Mouse (Mus musculus) CH12.LX (cell line): ENCODE data around the gene Sgsm2. TPM values are rescaled to one million over a fixed set of nuclear protein-coding genes. Genes with fewer than 3 reads are reported as not detected.
A peak's percentile ranks its signal among the peaks of the same experiment; 100 is the strongest.

Experiments used
- DNase-seq: peaks from one replicate; pipeline ENCODE4 v3.0.0-alpha.2; 2013; ENCODE audit errors: extremely low read depth
- H3K27ac ChIP-seq: 2 replicates; pipeline ENCODE4 v1.5.1; 2012; ENCODE audit warnings: low read depth, mild to moderate bottlenecking, control low read depth, moderate library complexity; ENCODE audit not compliant: insufficient read depth
- H3K27me3 ChIP-seq: replicated peaks from 2 replicates; pipeline ENCODE3; 2012; ENCODE audit warnings: inconsistent platforms
- H3K36me3 ChIP-seq, 2 experiments: replicated peaks in 1 of 2; 2 replicates each; pipeline versions ENCODE3 to v1.6.1; 2012; ENCODE audit warnings: inconsistent platforms in 1 of 2, low read length in 1 of 2, mild to moderate bottlenecking in 1 of 2, mixed read lengths in 1 of 2, moderate library complexity in 1 of 2; ENCODE audit not compliant: control insufficient read depth in 1 of 2, insufficient read depth in 1 of 2
- H3K4me1 ChIP-seq, 2 experiments: 2 replicates each; pipeline ENCODE4 v1.6.1; 2012; ENCODE audit warnings: inconsistent platforms in 1 of 2, moderate library complexity in 1 of 2; ENCODE audit not compliant: insufficient read depth in 2 of 2, control insufficient read depth in 1 of 2
- H3K4me2 ChIP-seq: 2 replicates; pipeline ENCODE4 v1.6.1; 2012; ENCODE audit warnings: low read depth, mild to moderate bottlenecking, control low read depth; ENCODE audit not compliant: poor library complexity, insufficient read depth, severe bottlenecking
- H3K4me3 ChIP-seq, 3 experiments: fragments of 150-350 bp in 1 of 3; sonication (generic) in 1 of 3; replicated peaks in 1 of 3; 2 replicates each; pipeline versions ENCODE3 to v1.5.1; 2011 to 2012; ENCODE audit warnings: low read depth in 2 of 3, low read length in 2 of 3, mild to moderate bottlenecking in 2 of 3, moderate library complexity in 2 of 3, control low read depth in 1 of 3, improper control_type of control experiment in 1 of 3, inconsistent platforms in 1 of 3, mixed read lengths in 1 of 3; ENCODE audit not compliant: poor library complexity in 1 of 3
- H3K79me2 ChIP-seq: replicated peaks from 2 replicates; pipeline ENCODE4 v1.6.1; 2012; ENCODE audit warnings: mild to moderate bottlenecking, moderate library complexity; ENCODE audit not compliant: control insufficient read depth, poor library complexity, insufficient read depth, severe bottlenecking; ENCODE audit errors: extremely low read depth
- H3K9ac ChIP-seq: 2 replicates; pipeline ENCODE4 v1.6.1; 2012; ENCODE audit warnings: low read depth, mild to moderate bottlenecking, control low read depth, moderate library complexity; ENCODE audit not compliant: insufficient read depth
- H3K9me3 ChIP-seq: replicated peaks from 2 replicates; pipeline ENCODE3; 2012; ENCODE audit warnings: low read length, inconsistent platforms, mixed read lengths
- BHLHE40 ChIP-seq: IDR thresholded peaks from 2 replicates; pipeline ENCODE4 v1.6.1; 2011; ENCODE audit warnings: mild to moderate bottlenecking, low read depth, low read length, improper control_type of control experiment
- CHD1 ChIP-seq: IDR thresholded peaks from 2 replicates; pipeline ENCODE4 v1.6.1; 2012; ENCODE audit warnings: low read depth, low read length, improper control_type of control experiment, inconsistent platforms
- CHD2 ChIP-seq: IDR thresholded peaks from 2 replicates; pipeline ENCODE4 v1.6.1; 2011; ENCODE audit warnings: low read length, improper control_type of control experiment
- CTCF ChIP-seq, 2 experiments: IDR thresholded peaks in 1 of 2; conservative IDR thresholded peaks in 1 of 2; 2 replicates each; pipeline ENCODE4 v1.5.1; 2011 to 2012; ENCODE audit warnings: low read depth in 2 of 2, low read length in 2 of 2, improper control_type of control experiment in 1 of 2, inconsistent platforms in 1 of 2, mild to moderate bottlenecking in 1 of 2, moderate library complexity in 1 of 2
- E2F4 ChIP-seq: IDR thresholded peaks from 2 replicates; pipeline ENCODE4 v1.6.1; 2011; ENCODE audit warnings: low read depth, low read length, improper control_type of control experiment; ENCODE audit not compliant: insufficient replicate concordance
- ELF1 ChIP-seq: IDR thresholded peaks from 2 replicates; pipeline ENCODE4 v1.6.1; 2014; ENCODE audit warnings: low read depth, mild to moderate bottlenecking, inconsistent platforms, low read length, improper control_type of control experiment
- EP300 ChIP-seq: IDR thresholded peaks from 2 replicates; pipeline ENCODE4 v1.6.1; 2011; ENCODE audit warnings: low read length, improper control_type of control experiment
- GABPA ChIP-seq: IDR thresholded peaks from 2 replicates; pipeline ENCODE4 v1.6.1; 2012; ENCODE audit warnings: low read depth, low read length, improper control_type of control experiment, inconsistent platforms; ENCODE audit not compliant: insufficient replicate concordance
- IRF4 ChIP-seq: IDR thresholded peaks from 2 replicates; pipeline ENCODE4 v1.6.1; 2014; ENCODE audit warnings: low read depth, mild to moderate bottlenecking, inconsistent platforms, low read length, improper control_type of control experiment
- MXI1 ChIP-seq: IDR thresholded peaks from 2 replicates; pipeline ENCODE4 v1.6.1; 2011; ENCODE audit warnings: mild to moderate bottlenecking, low read depth, low read length, improper control_type of control experiment
- NELFE ChIP-seq: IDR thresholded peaks from 2 replicates; pipeline ENCODE4 v1.6.1; 2011; ENCODE audit warnings: low read depth, low read length, improper control_type of control experiment
- PAX5 ChIP-seq: IDR thresholded peaks from 2 replicates; pipeline ENCODE4 v1.6.1; 2012; ENCODE audit warnings: low read length, inconsistent platforms, mixed read lengths
- POLR2A ChIP-seq: IDR thresholded peaks from 2 replicates; pipeline ENCODE4 v1.6.1; 2011; ENCODE audit warnings: low read depth, mild to moderate bottlenecking, improper control_type of control experiment, low read length
- POLR2AphosphoS2 ChIP-seq: IDR thresholded peaks from 2 replicates; pipeline ENCODE4 v1.6.1; 2011; ENCODE audit warnings: low read depth, low read length, improper control_type of control experiment
- RAD21 ChIP-seq: IDR thresholded peaks from 2 replicates; pipeline ENCODE4 v1.6.1; 2011; ENCODE audit warnings: low read depth, mild to moderate bottlenecking, low read length, improper control_type of control experiment, moderate library complexity
- RCOR1 ChIP-seq: conservative IDR thresholded peaks from 2 replicates; pipeline ENCODE4 v1.6.1; 2012; ENCODE audit warnings: low read depth, mild to moderate bottlenecking, inconsistent platforms, low read length, improper control_type of control experiment
- SIN3A ChIP-seq: IDR thresholded peaks from 2 replicates; pipeline ENCODE4 v1.6.1; 2012; ENCODE audit warnings: low read length, improper control_type of control experiment, inconsistent platforms
- SMC3 ChIP-seq: IDR thresholded peaks from 2 replicates; pipeline ENCODE4 v1.6.1; 2011; ENCODE audit warnings: low read depth, low read length, improper control_type of control experiment
- TBP ChIP-seq: conservative IDR thresholded peaks from 2 replicates; pipeline ENCODE4 v1.6.1; 2011; ENCODE audit warnings: low read depth, low read length, improper control_type of control experiment
- TCF12 ChIP-seq: IDR thresholded peaks from 2 replicates; pipeline ENCODE4 v1.6.1; 2014; ENCODE audit warnings: low read depth, mild to moderate bottlenecking, inconsistent platforms, low read length, improper control_type of control experiment
- UBTF ChIP-seq: IDR thresholded peaks from 2 replicates; pipeline ENCODE4 v1.6.1; 2012; ENCODE audit warnings: low read depth, mild to moderate bottlenecking, inconsistent platforms, low read length, improper control_type of control experiment, moderate library complexity
- USF1 ChIP-seq: IDR thresholded peaks from 2 replicates; pipeline ENCODE4 v1.6.1; 2014; ENCODE audit warnings: low read depth, mild to moderate bottlenecking, inconsistent platforms, low read length, improper control_type of control experiment
- USF2 ChIP-seq: conservative IDR thresholded peaks from 2 replicates; pipeline ENCODE4 v1.6.1; 2011; ENCODE audit warnings: low read depth, low read length, improper control_type of control experiment
- ZC3H11A ChIP-seq: IDR thresholded peaks from 2 replicates; pipeline ENCODE4 v1.6.1; 2012; ENCODE audit warnings: low read depth, mild to moderate bottlenecking, inconsistent platforms, low read length, improper control_type of control experiment
- dilution Hi-C: fragments of 300-500 bp; cut with MboI; formaldehyde crosslinking; loops from 2 replicates; pipeline ENCODE4 v1.14.3; 2020; ENCODE audit warnings: low sequenced_read_pairs; ENCODE audit not compliant: extremely low pct_unique_long_range_greater_than_20kb, extremely low pct_ligation_motif_present
- in situ Hi-C: fragments of 300-500 bp; cut with MboI; formaldehyde crosslinking; loops from 3 replicates; pipeline ENCODE4 v1.14.3; 2019; ENCODE audit warnings: low sequenced_read_pairs, low pct_ligation_motif_present, low pct_unique_long_range_greater_than_20kb, mixed read lengths
- polyA plus RNA-seq: library from polyadenylated mRNA; unstranded; fragments of >175 nt; gene quantifications from 2 replicates; pipeline ENCODE4 v1.2.1, GENCODE M21; 2012; ENCODE audit warnings: low read depth; ENCODE audit not compliant: insufficient read length
- total RNA-seq, 2 experiments: library from RNA; depleted of rRNA; stranded (reverse); fragments of 300-350 nt in 1 of 2; fragments of >200 nt in 1 of 2; gene quantifications; 2 replicates each; pipeline ENCODE4 v1.2.3; 2012 to 2014

Sgsm2 gene
- total and polyA plus RNA-seq, 3 experiments, result 0.75 to 3.8 (median 3.1) TPM

DNA sequence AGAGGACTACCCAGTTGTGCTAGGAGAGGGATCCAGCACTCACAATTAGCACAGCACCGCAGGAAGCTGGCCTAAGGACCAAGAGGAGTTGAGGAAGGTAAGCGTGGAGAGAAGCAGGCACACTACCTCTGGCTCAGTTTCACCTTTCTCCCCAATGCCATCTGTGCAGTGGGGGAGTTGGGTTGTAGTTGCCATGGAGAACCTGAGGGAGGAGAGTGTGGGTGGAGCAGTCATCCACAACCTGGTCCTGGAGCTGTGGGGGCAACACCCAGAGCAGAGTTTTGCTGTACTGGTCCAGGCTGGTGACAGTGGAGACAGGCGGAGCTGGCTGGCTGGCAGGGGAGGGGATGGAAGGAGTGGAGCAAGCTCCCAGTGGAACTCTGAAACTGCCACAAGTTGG is 22.2 kb downstream of the Sgsm2 start:
- Histone ChIP-seq H3K4me3 (no peak overlapping the region), H3K36me3 (no peaks in the 10 kb centered on the region), H3K4me2 (no peak overlapping the region), H3K79me2 (no peaks in the 10 kb centered on the region), H3K4me1 (peaks cover 0 to 10% of the 10 kb centered on the region in 2 experiments; a peak in 2 of 4 replicates), H3K27me3 (no peaks in the 10 kb centered on the region), H3K27ac (no peak overlapping the region), H3K9ac (no peak overlapping the region), H3K9me3 (no peaks in the 10 kb centered on the region)
- no peak for TF ChIP-seq MXI1
- no peak for TF ChIP-seq UBTF
- TF ChIP-seq IRF4, result no peak
- TF ChIP-seq POLR2A, result no peak
- TF ChIP-seq TCF12, result no peak
- no peak for TF ChIP-seq RAD21
- TF ChIP-seq RCOR1, result no peak
- TF ChIP-seq CHD2, result no peak
- no peak for TF ChIP-seq EP300
- no peak for DNase-seq
- in situ Hi-C loops, result no loop called here
- dilution Hi-C loops, result no loop called here

GRCm38 (mm10) chr11:74870991-74871622 is 25.8 kb downstream of the Sgsm2 start:
- Histone ChIP-seq H3K27ac (no peak overlapping the region), H3K9ac (no peak overlapping the region), H3K4me3 (no peak overlapping the region), H3K79me2 (no peaks in the 10 kb centered on the region), H3K36me3 (peaks cover 0 to 7% of the 10 kb centered on the region in 2 experiments), H3K9me3 (no peaks in the 10 kb centered on the region), H3K27me3 (no peaks in the 10 kb centered on the region), H3K4me1 (peaks cover 0 to 5% of the 10 kb centered on the region in 2 experiments; a peak in 1 of 4 replicates), H3K4me2 (no peak overlapping the region)
- TF ChIP-seq CTCF (conservative IDR thresholded peaks at IDR 0.05 in 1 of 2, IDR thresholded peaks at IDR 0.05 in 1 of 2; ENCODE audit: low read depth in 2 of 2, low read length in 2 of 2) (peak in 1 of 2 experiments; percentile 57; a peak in 2 of 4 replicates), UBTF (no peak), RAD21 (peak; percentile 53), SMC3 (peak; percentile 50)
- DNase-seq, result peak; percentile 25
- dilution Hi-C loops (no loop called here), in situ Hi-C loops (no loop called here)

DNA sequence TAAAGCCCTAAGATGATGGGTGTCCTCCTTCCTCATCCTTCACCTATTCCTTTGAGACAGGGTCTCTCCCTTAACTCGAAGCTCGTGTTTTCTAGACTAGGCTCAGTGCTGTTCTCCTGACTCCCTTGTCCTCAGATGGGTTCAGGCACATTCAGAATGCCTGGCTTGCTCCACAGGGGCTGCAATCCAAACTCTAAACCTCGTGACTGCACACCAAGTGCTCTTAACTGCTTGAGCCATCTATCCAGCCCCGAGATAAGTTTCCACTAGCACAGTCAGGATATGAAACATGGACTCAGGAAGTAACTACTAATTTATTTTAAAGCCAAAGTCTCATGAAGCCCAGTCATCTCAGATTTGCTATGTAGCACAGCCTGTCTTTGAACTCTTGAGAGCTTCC is 26.3 kb downstream of the Sgsm2 start:
- dilution Hi-C loops (no loop called here), in situ Hi-C loops (no loop called here)
- Histone ChIP-seq H3K36me3 (peaks cover 0 to 7% of the 10 kb centered on the region in 2 experiments), H3K79me2 (no peaks in the 10 kb centered on the region), H3K4me1 (peaks cover 0 to 5% of the 10 kb centered on the region in 2 experiments; a peak in 1 of 4 replicates), H3K4me2 (no peak overlapping the region), H3K9me3 (no peaks in the 10 kb centered on the region), H3K27me3 (no peaks in the 10 kb centered on the region), H3K9ac (no peak overlapping the region), H3K4me3 (no peak overlapping the region), H3K27ac (no peak overlapping the region)
- TF ChIP-seq NELFE, result no peak
- TF ChIP-seq E2F4, result no peak
- no peak for TF ChIP-seq UBTF
- no peak for TF ChIP-seq POLR2AphosphoS2
- TF ChIP-seq BHLHE40, result no peak
- no peak for TF ChIP-seq ELF1
- TF ChIP-seq RAD21, result no peak
- no peak for TF ChIP-seq CTCF (conservative IDR thresholded peaks at IDR 0.05 in 1 of 2, IDR thresholded peaks at IDR 0.05 in 1 of 2; ENCODE audit: low read depth in 2 of 2, low read length in 2 of 2)
- no peak for TF ChIP-seq TCF12
- TF ChIP-seq IRF4, result no peak
- TF ChIP-seq PAX5, result no peak
- no peak for TF ChIP-seq USF2
- no peak for TF ChIP-seq GABPA
- no peak for TF ChIP-seq USF1
- TF ChIP-seq SIN3A, result no peak
- no peak for TF ChIP-seq ZC3H11A
- TF ChIP-seq CHD1, result no peak
- no peak for TF ChIP-seq RCOR1
- TF ChIP-seq TBP, result no peak
- DNase-seq, result no peak
